Mouse (Mus musculus): Measurements from ENCODE around the gene Tmcc1.
"Not testable (repeated sequence)": the region's sequence is repeated elsewhere in the genome, so short reads cannot be mapped to it uniquely, and the experiment has no call there.

The Tmcc1 gene

GRCm38 (mm10) chr6:116127918-116128443 is 65.3 kb downstream of the Tmcc1 start:
- no peak for DNase-seq (ENCODE audit: low read depth, low spot score)
- H3K27me3 ChIP-seq (ENCODE audit: control insufficient read depth, insufficient read depth, low read length, poor library complexity, severe bottlenecking): no peaks in the 10 kb centered on the region
- H3K36me3 ChIP-seq (ENCODE audit: control insufficient read depth, insufficient read depth, low read length, poor library complexity, severe bottlenecking): no peaks in the 10 kb centered on the region

- H3K36me3 ChIP-seq (ENCODE audit: control insufficient read depth, insufficient read depth, low read length, poor library complexity, severe bottlenecking): no peaks in the 10 kb centered on the region
- no peaks in the 10 kb centered on the region for H3K27me3 ChIP-seq (ENCODE audit: control insufficient read depth, insufficient read depth, low read length, poor library complexity, severe bottlenecking)
Measured at GRCm38 (mm10) chr6:116126577-116126976, 66.7 kb downstream of the Tmcc1 start.

GRCm38 (mm10) chr6:116122881-116123280 is 70.4 kb downstream of the Tmcc1 start:
- DNase-seq (ENCODE audit: low read depth, low spot score): no peak
- Histone ChIP-seq H3K27me3 (ENCODE audit: control insufficient read depth, insufficient read depth, low read length, poor library complexity, severe bottlenecking) (no peaks in the 10 kb centered on the region), H3K36me3 (ENCODE audit: control insufficient read depth, insufficient read depth, low read length, poor library complexity, severe bottlenecking) (no peaks in the 10 kb centered on the region)

More at GRCm38 (mm10) chr6:116126577-116126976, 66.7 kb downstream of the Tmcc1 start:
- DNase-seq (ENCODE audit: low read depth, low spot score): no peak

- H3K36me3 ChIP-seq (ENCODE audit: control insufficient read depth, insufficient read depth, low read length, poor library complexity, severe bottlenecking): no peaks in the 10 kb centered on the region
- H3K27me3 ChIP-seq (ENCODE audit: control insufficient read depth, insufficient read depth, low read length, poor library complexity, severe bottlenecking): no peaks in the 10 kb centered on the region
- DNase-seq (ENCODE audit: low read depth, low spot score): no peak
Measured at GRCm38 (mm10) chr6:116119669-116120068, 73.6 kb downstream of the Tmcc1 start.

GRCm38 (mm10) chr6:116116634-116117033 is 76.7 kb downstream of the Tmcc1 start:
- H3K36me3 ChIP-seq (ENCODE audit: control insufficient read depth, insufficient read depth, low read length, poor library complexity, severe bottlenecking); H3K27me3 ChIP-seq (ENCODE audit: control insufficient read depth, insufficient read depth, low read length, poor library complexity, severe bottlenecking); DNase-seq (ENCODE audit: low read depth, low spot score): not testable (repeated sequence)

- no peaks in the 10 kb centered on the region for H3K36me3 ChIP-seq (ENCODE audit: control insufficient read depth, insufficient read depth, low read length, poor library complexity, severe bottlenecking)
- DNase-seq (ENCODE audit: low read depth, low spot score): no peak
- no peaks in the 10 kb centered on the region for H3K27me3 ChIP-seq (ENCODE audit: control insufficient read depth, insufficient read depth, low read length, poor library complexity, severe bottlenecking)
Measured at GRCm38 (mm10) chr6:116110588-116110987, 82.7 kb downstream of the Tmcc1 start.

GRCm38 (mm10) chr6:116107471-116108358 is 85.6 kb downstream of the Tmcc1 start:
- H3K36me3 ChIP-seq (ENCODE audit: control insufficient read depth, insufficient read depth, low read length, poor library complexity, severe bottlenecking): no peaks in the 10 kb centered on the region
- DNase-seq (ENCODE audit: low read depth, low spot score): peak; percentile 12

GRCm38 (mm10) chr6:116106967-116107470 is 86.3 kb downstream of the Tmcc1 start:
- no peak for DNase-seq (ENCODE audit: low read depth, low spot score)

More at GRCm38 (mm10) chr6:116107471-116108358, 85.6 kb downstream of the Tmcc1 start:
- no peaks in the 10 kb centered on the region for H3K27me3 ChIP-seq (ENCODE audit: control insufficient read depth, insufficient read depth, low read length, poor library complexity, severe bottlenecking)

GRCm38 (mm10) chr6:116097579-116097978 is 95.7 kb downstream of the Tmcc1 start:
- no peaks in the 10 kb centered on the region for H3K27me3 ChIP-seq (ENCODE audit: control insufficient read depth, insufficient read depth, low read length, poor library complexity, severe bottlenecking)
- no peak for DNase-seq (ENCODE audit: low read depth, low spot score)
- H3K36me3 ChIP-seq (ENCODE audit: control insufficient read depth, insufficient read depth, low read length, poor library complexity, severe bottlenecking): no peaks in the 10 kb centered on the region

More at GRCm38 (mm10) chr6:116106967-116107470, 86.3 kb downstream of the Tmcc1 start:
- no peaks in the 10 kb centered on the region for H3K36me3 ChIP-seq (ENCODE audit: control insufficient read depth, insufficient read depth, low read length, poor library complexity, severe bottlenecking)
- no peaks in the 10 kb centered on the region for H3K27me3 ChIP-seq (ENCODE audit: control insufficient read depth, insufficient read depth, low read length, poor library complexity, severe bottlenecking)

- DNase-seq (ENCODE audit: low read depth, low spot score): no peak
- no peaks in the 10 kb centered on the region for H3K27me3 ChIP-seq (ENCODE audit: control insufficient read depth, insufficient read depth, low read length, poor library complexity, severe bottlenecking)
Measured at GRCm38 (mm10) chr6:116089402-116089801, 103.9 kb downstream of the Tmcc1 start.

GRCm38 (mm10) chr6:116086036-116086435 is 107.2 kb downstream of the Tmcc1 start:
- no peak for DNase-seq (ENCODE audit: low read depth, low spot score)
- no peaks in the 10 kb centered on the region for H3K36me3 ChIP-seq (ENCODE audit: control insufficient read depth, insufficient read depth, low read length, poor library complexity, severe bottlenecking)
- no peaks in the 10 kb centered on the region for H3K27me3 ChIP-seq (ENCODE audit: control insufficient read depth, insufficient read depth, low read length, poor library complexity, severe bottlenecking)

More at GRCm38 (mm10) chr6:116089402-116089801, 103.9 kb downstream of the Tmcc1 start:
- no peaks in the 10 kb centered on the region for H3K36me3 ChIP-seq (ENCODE audit: control insufficient read depth, insufficient read depth, low read length, poor library complexity, severe bottlenecking)

- DNase-seq (ENCODE audit: low read depth, low spot score): no peak
- Histone ChIP-seq H3K36me3 (ENCODE audit: control insufficient read depth, insufficient read depth, low read length, poor library complexity, severe bottlenecking) (no peaks in the 10 kb centered on the region), H3K27me3 (ENCODE audit: control insufficient read depth, insufficient read depth, low read length, poor library complexity, severe bottlenecking) (no peaks in the 10 kb centered on the region)
Measured at GRCm38 (mm10) chr6:116082239-116082638, 111.0 kb downstream of the Tmcc1 start.

GRCm38 (mm10) chr6:116081375-116081774 is 111.9 kb downstream of the Tmcc1 start:
- H3K36me3 ChIP-seq (ENCODE audit: control insufficient read depth, insufficient read depth, low read length, poor library complexity, severe bottlenecking): no peaks in the 10 kb centered on the region
- no peak for DNase-seq (ENCODE audit: low read depth, low spot score)
- H3K27me3 ChIP-seq (ENCODE audit: control insufficient read depth, insufficient read depth, low read length, poor library complexity, severe bottlenecking): no peaks in the 10 kb centered on the region

GRCm38 (mm10) chr6:116080756-116081155 is 112.5 kb downstream of the Tmcc1 start:
- no peak for DNase-seq (ENCODE audit: low read depth, low spot score)
- H3K27me3 ChIP-seq (ENCODE audit: control insufficient read depth, insufficient read depth, low read length, poor library complexity, severe bottlenecking): no peaks in the 10 kb centered on the region
- H3K36me3 ChIP-seq (ENCODE audit: control insufficient read depth, insufficient read depth, low read length, poor library complexity, severe bottlenecking): no peaks in the 10 kb centered on the region

GRCm38 (mm10) chr6:116077608-116078007 is 115.7 kb downstream of the Tmcc1 start:
- H3K36me3 ChIP-seq (ENCODE audit: control insufficient read depth, insufficient read depth, low read length, poor library complexity, severe bottlenecking): no peaks in the 10 kb centered on the region
- DNase-seq (ENCODE audit: low read depth, low spot score): no peak
- no peaks in the 10 kb centered on the region for H3K27me3 ChIP-seq (ENCODE audit: control insufficient read depth, insufficient read depth, low read length, poor library complexity, severe bottlenecking)
